Mouse (Mus musculus): ENCODE data around the gene Ppp2r5a. TPM values are rescaled to one million over a fixed set of nuclear protein-coding genes. Genes with fewer than 3 reads are reported as not detected.

Gene Ppp2r5a
- polyA plus RNA-seq, 1 experiment from 2014 or later = 27.1 TPM

GRCm38 (mm10) chr1:191417111-191417510 is 14.0 kb upstream of the Ppp2r5a start:
- no peak for ATAC-seq
- Histone ChIP-seq H3K9ac (replicated peaks) (no peak overlapping the region), H3K27ac (ENCODE audit: low read depth) (peak overlapping the region; percentile 55), H3K36me3 (replicated peaks; ENCODE audit: insufficient read depth, low read length) (no peaks in the 10 kb centered on the region), H3K4me2 (ENCODE audit: low read depth, low read length) (no peak overlapping the region), H3K9me3 (ENCODE audit: low read length) (no peaks in the 10 kb centered on the region), H3K27me3 (ENCODE audit: insufficient read depth, low read length) (no peaks in the 10 kb centered on the region), H3K4me3 (ENCODE audit: low read depth, low read length) (no peak overlapping the region), H3K4me1 (ENCODE audit: insufficient read depth) (peaks cover 52% of the 10 kb centered on the region)
- TF ChIP-seq CTCF (IDR thresholded peaks at IDR 0.05; ENCODE audit: low read depth) (no peak), EP300 (IDR thresholded peaks at IDR 0.05; ENCODE audit: low read depth) (no peak)
- DNase-seq = no peak
- WGBS (ENCODE audit: insufficient replicate concordance) = 61% methylated on average over 5 of the region's 5 CpGs

GRCm38 (mm10) chr1:191416611-191417010 is 13.5 kb upstream of the Ppp2r5a start:
- Histone ChIP-seq H3K4me1 (ENCODE audit: insufficient read depth) (peaks cover 47% of the 10 kb centered on the region), H3K4me3 (ENCODE audit: low read depth, low read length) (no peak overlapping the region), H3K4me2 (ENCODE audit: low read depth, low read length) (no peak overlapping the region), H3K36me3 (replicated peaks; ENCODE audit: insufficient read depth, low read length) (no peaks in the 10 kb centered on the region), H3K27ac (ENCODE audit: low read depth) (peak overlapping the region; percentile 55), H3K9me3 (ENCODE audit: low read length) (no peaks in the 10 kb centered on the region), H3K27me3 (ENCODE audit: insufficient read depth, low read length) (no peaks in the 10 kb centered on the region), H3K9ac (replicated peaks) (no peak overlapping the region)
- TF ChIP-seq EP300 (IDR thresholded peaks at IDR 0.05; ENCODE audit: low read depth) (no peak), CTCF (IDR thresholded peaks at IDR 0.05; ENCODE audit: low read depth) (no peak)
- 40% methylated on average over 3 of the region's 3 CpGs for WGBS (ENCODE audit: insufficient replicate concordance)
- no peak for DNase-seq
- peak; percentile 13; the same call in 1 of the 2 replicates for ATAC-seq

- ATAC-seq (no peak), DNase-seq (no peak)
- Histone ChIP-seq H3K9me3 (ENCODE audit: low read length) (no peaks in the 10 kb centered on the region), H3K27ac (ENCODE audit: low read depth) (peak overlapping the region; percentile 56; the same call in 1 of the 2 replicates), H3K9ac (replicated peaks) (no peak overlapping the region), H3K27me3 (ENCODE audit: insufficient read depth, low read length) (no peaks in the 10 kb centered on the region), H3K36me3 (replicated peaks; ENCODE audit: insufficient read depth, low read length) (no peaks in the 10 kb centered on the region), H3K4me2 (ENCODE audit: low read depth, low read length) (no peak overlapping the region), H3K4me3 (ENCODE audit: low read depth, low read length) (no peak overlapping the region), H3K4me1 (ENCODE audit: insufficient read depth) (peaks cover 37% of the 10 kb centered on the region)
- no peak for TF ChIP-seq EP300 (IDR thresholded peaks at IDR 0.05; ENCODE audit: low read depth)
- no peak for TF ChIP-seq CTCF (IDR thresholded peaks at IDR 0.05; ENCODE audit: low read depth)
- 53% methylated on average over 6 of the region's 6 CpGs for WGBS (ENCODE audit: insufficient replicate concordance)
Measured at GRCm38 (mm10) chr1:191414432-191414831, 11.4 kb upstream of the Ppp2r5a start.

DNA sequence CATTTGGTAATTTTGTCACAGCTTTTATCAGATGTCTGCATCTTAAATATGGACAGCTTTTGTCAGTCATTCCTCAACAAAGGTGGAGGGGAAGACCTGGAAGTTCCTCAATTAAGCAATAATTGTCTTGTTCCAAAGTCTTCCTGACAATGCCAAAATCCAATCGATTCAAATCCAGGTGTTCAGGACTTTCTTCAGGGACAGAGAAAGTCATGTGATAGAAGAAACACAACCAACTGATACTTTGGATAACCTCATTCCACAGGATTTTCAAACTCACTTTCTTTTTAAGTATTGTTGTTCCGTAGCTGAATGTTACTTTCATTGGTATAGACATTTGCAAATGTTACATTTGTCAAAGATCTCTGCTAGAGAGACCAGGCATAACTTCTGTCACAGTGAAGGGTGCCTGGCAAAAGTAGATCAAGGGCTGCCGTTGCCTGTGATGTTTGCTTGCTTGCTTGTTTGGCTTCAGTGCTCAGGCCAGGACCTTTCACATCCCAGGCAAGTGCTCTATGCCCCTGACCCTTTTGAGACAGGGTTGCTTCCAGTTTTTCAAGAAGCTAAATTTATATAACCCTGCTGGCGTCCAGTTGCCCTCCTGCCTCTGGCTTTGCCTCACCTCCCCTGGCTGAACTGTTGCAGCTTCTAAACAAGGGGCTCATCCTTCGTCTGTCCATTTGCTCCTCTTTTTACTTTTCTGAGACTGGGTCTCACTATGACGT is 10.8 kb upstream of the Ppp2r5a start:
- DNase-seq (no peak), ATAC-seq (no peak)
- H3K9ac ChIP-seq (replicated peaks) = no peak overlapping the region
- peak overlapping the region; percentile 35 for H3K4me2 ChIP-seq (ENCODE audit: low read depth, low read length)
- no peak overlapping the region for H3K4me3 ChIP-seq (ENCODE audit: low read depth, low read length)
- peaks cover 33% of the 10 kb centered on the region for H3K4me1 ChIP-seq (ENCODE audit: insufficient read depth)
- H3K36me3 ChIP-seq (replicated peaks; ENCODE audit: insufficient read depth, low read length) = no peaks in the 10 kb centered on the region
- peak overlapping the region; percentile 56; the same call in 1 of the 2 replicates for H3K27ac ChIP-seq (ENCODE audit: low read depth)
- H3K9me3 ChIP-seq (ENCODE audit: low read length) = no peaks in the 10 kb centered on the region
- WGBS (ENCODE audit: insufficient replicate concordance) = 51% methylated on average over 6 of the region's 6 CpGs
- TF ChIP-seq EP300 (IDR thresholded peaks at IDR 0.05; ENCODE audit: low read depth) = no peak
- no peak for TF ChIP-seq CTCF (IDR thresholded peaks at IDR 0.05; ENCODE audit: low read depth)
- no peaks in the 10 kb centered on the region for H3K27me3 ChIP-seq (ENCODE audit: insufficient read depth, low read length)

- Histone ChIP-seq H3K27ac (ENCODE audit: low read depth) (no peak overlapping the region), H3K27me3 (ENCODE audit: insufficient read depth, low read length) (no peaks in the 10 kb centered on the region), H3K4me3 (ENCODE audit: low read depth, low read length) (no peak overlapping the region), H3K36me3 (replicated peaks; ENCODE audit: insufficient read depth, low read length) (no peaks in the 10 kb centered on the region), H3K9ac (replicated peaks) (no peak overlapping the region), H3K4me1 (ENCODE audit: insufficient read depth) (peaks cover 14% of the 10 kb centered on the region), H3K9me3 (ENCODE audit: low read length) (no peaks in the 10 kb centered on the region), H3K4me2 (ENCODE audit: low read depth, low read length) (no peak overlapping the region)
- TF ChIP-seq EP300 (IDR thresholded peaks at IDR 0.05; ENCODE audit: low read depth) = no peak
- no peak for TF ChIP-seq CTCF (IDR thresholded peaks at IDR 0.05; ENCODE audit: low read depth)
- ATAC-seq (no peak), DNase-seq (no peak)
- WGBS (ENCODE audit: insufficient replicate concordance) = 43% methylated on average over 10 of the region's 10 CpGs
Measured at GRCm38 (mm10) chr1:191410294-191411036, 7.4 kb upstream of the Ppp2r5a start.

- H3K4me2 ChIP-seq (ENCODE audit: low read depth, low read length) = no peak overlapping the region
- H3K4me3 ChIP-seq (ENCODE audit: low read depth, low read length) = no peak overlapping the region
- no peak overlapping the region for H3K9ac ChIP-seq (replicated peaks)
- WGBS (ENCODE audit: insufficient replicate concordance) = 60% methylated on average over 12 of the region's 12 CpGs
- H3K9me3 ChIP-seq (ENCODE audit: low read length) = no peaks in the 10 kb centered on the region
- no peak for DNase-seq
- H3K27ac ChIP-seq (ENCODE audit: low read depth) = no peak overlapping the region
- no peak for ATAC-seq
- no peaks in the 10 kb centered on the region for H3K27me3 ChIP-seq (ENCODE audit: insufficient read depth, low read length)
- no peaks in the 10 kb centered on the region for H3K36me3 ChIP-seq (replicated peaks; ENCODE audit: insufficient read depth, low read length)
- TF ChIP-seq CTCF (IDR thresholded peaks at IDR 0.05; ENCODE audit: low read depth) (no peak), EP300 (IDR thresholded peaks at IDR 0.05; ENCODE audit: low read depth) (no peak)
- H3K4me1 ChIP-seq (ENCODE audit: insufficient read depth) = peaks cover 11% of the 10 kb centered on the region
Measured at GRCm38 (mm10) chr1:191407246-191407645, 4.2 kb upstream of the Ppp2r5a start.
